Mouse (Mus musculus) embryo, embryonic 10 days (tissue): ENCODE data around the gene Agap2.

Experiments used
- DNase-seq: peaks from one replicate; pipeline ENCODE4 v3.0.0-alpha.2; 2015; ENCODE audit warnings: low spot score

Agap2 gene

DNA sequence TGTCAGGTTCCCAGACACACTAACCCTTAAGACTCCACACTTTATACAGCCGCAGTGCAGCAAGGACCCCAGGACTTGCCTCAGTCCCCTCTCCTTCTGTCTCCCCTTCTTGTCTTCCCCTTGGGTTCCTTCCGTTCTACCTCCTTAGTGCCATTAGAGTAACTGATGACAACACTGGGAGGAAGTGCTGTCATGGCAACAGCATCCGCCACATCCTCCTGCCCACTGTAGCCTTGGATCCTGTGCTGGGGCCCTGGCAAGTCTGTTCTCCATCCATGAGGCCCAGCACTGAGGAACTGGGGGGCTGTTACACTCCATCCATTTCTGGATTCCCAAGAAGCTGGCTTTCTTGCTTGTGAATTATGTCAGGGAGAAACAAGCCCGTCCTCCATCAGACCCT lies 998 bp downstream of the Agap2 start:
- no peak for DNase-seq

- DNase-seq: no peak
Measured at GRCm38 (mm10) chr10:127077515-127077914, 2.4 kb downstream of the Agap2 start.

GRCm38 (mm10) chr10:127078001-127078676 lies 3.1 kb downstream of the Agap2 start:
- DNase-seq: no peak

DNA sequence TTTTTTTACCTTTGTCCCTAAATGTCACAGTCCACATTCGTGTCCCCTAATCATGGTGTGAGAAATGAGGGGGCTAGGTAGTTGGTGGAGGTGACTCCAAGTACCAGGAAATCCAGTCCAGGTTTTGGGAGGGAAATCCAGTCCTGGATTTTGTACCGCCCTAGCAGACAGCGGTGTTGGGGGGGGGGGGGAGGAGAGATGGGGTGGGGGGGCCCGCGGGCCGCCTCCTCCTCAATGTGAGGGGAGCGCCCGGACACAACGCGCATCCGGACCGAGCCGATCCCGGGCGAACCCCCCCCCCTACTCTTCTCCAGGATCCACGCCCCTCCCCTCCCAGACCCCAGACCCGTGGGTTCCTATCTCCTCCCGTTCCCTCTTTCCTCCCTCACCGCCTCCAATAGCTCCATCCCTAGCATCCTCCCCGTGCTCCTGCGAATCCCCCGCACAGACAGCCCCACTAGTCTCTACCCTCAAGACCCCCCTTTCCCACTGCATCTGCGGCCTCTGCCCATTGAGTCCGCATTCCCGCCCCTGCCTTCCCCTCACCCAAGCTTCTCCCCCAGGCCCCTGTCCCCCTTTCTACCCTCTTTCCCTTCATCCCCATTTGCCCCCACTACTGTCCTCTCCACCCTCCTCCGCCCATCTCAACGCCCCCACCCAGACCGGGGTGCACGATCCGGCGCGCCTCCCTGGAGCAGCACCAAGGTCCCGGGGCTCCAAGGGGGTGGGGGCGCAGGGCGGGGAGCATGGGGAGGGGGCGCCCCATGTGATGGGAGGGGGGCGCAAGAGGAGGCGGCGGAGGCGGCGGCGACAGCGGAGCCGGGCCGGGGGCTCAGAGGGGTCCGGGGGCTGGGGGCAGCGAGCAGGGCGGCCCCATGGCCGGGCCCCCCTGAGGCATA lies 3.8 kb downstream of the Agap2 start:
- DNase-seq: peak; percentile 64

DNA sequence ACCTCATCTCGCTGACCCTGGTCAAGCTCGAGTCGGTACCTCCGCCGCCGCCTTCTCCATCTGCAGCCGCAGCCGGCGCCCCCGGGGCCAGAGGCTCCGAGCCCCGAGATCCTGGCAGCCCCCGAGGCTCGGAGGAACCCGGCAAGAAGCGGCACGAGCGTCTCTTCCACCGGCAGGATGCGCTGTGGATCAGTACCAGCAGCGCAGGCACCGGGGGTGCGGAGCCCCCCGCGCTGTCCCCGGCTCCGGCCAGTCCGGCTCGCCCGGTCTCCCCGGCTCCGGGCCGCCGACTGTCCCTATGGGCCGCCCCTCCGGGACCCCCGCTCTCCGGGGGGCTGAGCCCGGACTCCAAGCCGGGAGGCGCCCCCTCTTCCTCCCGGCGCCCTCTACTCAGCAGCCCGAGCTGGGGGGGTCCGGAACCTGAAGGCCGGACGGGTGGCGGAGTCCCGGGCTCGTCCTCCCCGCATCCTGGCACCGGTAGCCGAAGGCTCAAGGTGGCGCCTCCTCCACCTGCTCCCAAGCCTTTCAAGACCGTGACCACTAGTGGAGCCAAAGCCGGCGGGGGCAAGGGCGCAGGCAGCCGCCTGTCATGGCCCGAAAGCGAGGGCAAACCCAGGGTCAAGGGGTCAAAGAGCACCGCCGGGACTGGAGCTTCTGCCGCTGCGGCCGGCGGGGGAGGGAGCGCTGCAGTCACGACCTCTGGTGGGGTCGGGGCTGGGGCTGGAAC lies 4.7 kb downstream of the Agap2 start:
- DNase-seq: peak; percentile 63

DNA sequence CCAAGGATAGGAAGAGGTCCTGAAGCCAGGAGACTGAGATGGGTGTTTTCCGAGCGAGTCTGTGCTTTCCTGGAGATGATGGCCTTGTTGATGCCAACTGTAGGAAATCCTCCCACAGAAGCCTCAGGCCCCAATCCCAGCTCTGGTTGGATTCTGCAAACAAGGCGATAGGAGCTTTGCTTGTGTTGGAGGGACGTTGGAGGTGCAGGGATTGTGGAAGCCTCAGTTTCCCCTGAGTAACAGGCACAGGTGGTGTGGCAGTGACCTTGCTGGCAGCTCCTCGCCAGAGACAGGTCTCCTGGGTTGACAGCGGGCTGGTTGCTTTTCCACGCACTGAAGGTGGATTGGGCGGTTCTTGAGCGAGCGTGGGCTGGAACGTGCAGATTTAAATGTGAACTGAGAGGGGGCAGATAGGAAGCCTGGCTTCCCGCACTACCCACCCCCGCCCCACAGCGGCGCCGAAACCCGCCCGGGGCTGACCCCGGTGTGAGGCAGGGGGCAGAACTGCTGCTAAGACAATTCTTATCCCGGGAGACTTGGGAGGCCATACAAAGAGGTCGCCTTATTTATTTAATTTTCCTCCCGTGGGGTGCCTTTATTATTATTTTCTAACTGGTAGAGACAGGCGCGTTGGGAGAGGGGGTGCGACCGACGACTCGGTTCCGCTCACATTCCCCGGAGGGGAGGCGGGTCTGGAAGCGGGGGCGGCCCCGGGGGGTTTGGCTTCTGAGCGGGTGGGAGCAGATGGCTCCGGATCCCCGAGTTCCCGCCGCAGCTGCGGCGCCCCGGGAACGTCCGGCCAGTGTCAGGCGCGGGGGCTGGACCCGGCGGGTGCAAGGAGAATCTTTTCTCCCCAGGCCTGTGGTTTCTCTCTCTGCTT lies 6.1 kb downstream of the Agap2 start:
- no peak for DNase-seq

GRCm38 (mm10) chr10:127081996-127082620 lies 7.0 kb downstream of the Agap2 start:
- DNase-seq: peak; percentile 66

DNA sequence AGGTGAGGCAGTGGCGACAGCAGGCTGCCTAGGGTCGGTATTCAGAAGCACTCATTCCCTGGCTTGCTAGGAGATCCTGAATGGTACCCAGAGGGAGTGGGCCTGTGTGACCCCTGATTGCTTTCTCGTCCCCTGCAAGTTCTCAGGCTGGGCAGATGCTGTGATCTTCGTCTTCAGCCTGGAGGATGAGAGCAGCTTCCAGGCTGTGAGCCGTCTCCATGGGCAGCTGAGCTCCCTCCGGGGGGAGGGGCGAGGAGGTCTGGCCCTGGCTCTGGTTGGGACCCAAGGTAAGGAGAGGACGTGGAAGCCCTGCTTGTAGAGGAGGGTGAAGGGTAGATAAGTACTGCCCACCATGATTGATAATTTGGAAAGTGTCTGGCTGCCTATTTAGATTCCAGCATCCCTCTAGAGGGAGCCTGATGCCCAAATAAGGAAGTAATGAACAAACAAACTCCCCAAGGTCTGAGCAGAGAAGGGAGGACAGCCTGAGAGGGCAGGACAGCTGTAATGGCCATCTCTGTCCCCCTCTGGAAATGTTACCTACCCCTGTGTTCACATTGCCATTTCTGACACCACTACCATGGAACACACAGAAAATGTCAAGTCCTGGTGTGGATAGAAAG lies 8.3 kb downstream of the Agap2 start:
- DNase-seq: no peak

- no peak for DNase-seq
Measured at GRCm38 (mm10) chr10:127083915-127084306, 8.8 kb downstream of the Agap2 start.

DNA sequence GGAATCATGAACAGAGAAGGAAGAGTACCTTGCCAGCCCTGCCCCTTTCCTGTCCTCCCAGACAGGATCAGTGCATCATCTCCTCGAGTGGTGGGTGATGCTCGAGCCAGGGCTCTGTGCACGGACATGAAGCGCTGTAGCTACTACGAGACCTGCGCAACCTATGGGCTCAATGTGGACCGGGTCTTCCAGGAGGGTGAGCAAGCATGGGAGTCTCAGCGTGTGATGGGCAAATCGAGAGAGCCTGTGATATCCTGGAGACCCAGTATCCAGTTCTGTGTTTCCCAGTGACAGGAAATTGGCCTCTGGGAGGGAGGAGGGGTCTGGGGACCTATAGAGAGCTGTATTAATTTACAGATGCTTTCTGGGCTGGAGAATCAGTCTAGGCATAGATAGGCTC lies 10.0 kb downstream of the Agap2 start:
- no peak for DNase-seq

DNA sequence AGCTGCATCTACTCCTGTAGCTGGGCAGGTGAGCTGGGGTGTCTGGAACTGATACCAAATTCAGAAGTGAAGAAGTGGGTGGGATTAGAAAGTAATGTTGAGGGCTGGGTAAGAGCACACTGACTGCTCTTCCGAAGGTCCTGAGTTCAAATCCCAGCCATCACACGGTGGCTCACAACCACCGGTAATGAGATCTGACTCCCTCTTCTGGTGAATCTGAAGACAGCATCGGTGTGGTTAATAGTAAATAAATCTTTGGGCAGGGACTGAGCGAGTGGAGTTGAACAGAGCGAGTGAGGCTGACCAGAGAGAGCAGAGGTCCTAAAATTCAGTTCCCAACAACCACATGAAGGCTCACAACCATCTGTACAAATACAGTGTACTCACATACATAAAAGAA lies 10.5 kb downstream of the Agap2 start:
- no peak for DNase-seq

- DNase-seq: peak; percentile 65
Measured at GRCm38 (mm10) chr10:127090560-127091411, 15.7 kb downstream of the Agap2 start.

GRCm38 (mm10) chr10:127091507-127092396 lies 16.7 kb downstream of the Agap2 start:
- no peak for DNase-seq

GRCm38 (mm10) chr10:127092742-127093141 lies 17.7 kb downstream of the Agap2 start:
- DNase-seq: no peak

- no peak for DNase-seq
Measured at GRCm38 (mm10) chr10:127094382-127094802, 19.3 kb downstream of the Agap2 start.

GRCm38 (mm10) chr10:127098514-127098913 lies 23.4 kb downstream of the Agap2 start:
- no peak for DNase-seq

GRCm38 (mm10) chr10:127099191-127099590 lies 24.1 kb downstream of the Agap2 start:
- no peak for DNase-seq

GRCm38 (mm10) chr10:127099868-127100267 lies 24.8 kb downstream of the Agap2 start:
- no peak for DNase-seq

- no peak for DNase-seq
Measured at GRCm38 (mm10) chr10:127100414-127100813, 25.3 kb downstream of the Agap2 start.
